Mouse (Mus musculus): ENCODE data around the gene Cd302. TPM values are rescaled to one million over a fixed set of nuclear protein-coding genes. Genes with fewer than 3 reads are reported as not detected.
A peak's percentile ranks its signal among the peaks of the same experiment; 100 is the strongest.

Gene Cd302
- polyA plus RNA-seq, 1 experiment from 2014 or later, result 0.21 TPM

DNA sequence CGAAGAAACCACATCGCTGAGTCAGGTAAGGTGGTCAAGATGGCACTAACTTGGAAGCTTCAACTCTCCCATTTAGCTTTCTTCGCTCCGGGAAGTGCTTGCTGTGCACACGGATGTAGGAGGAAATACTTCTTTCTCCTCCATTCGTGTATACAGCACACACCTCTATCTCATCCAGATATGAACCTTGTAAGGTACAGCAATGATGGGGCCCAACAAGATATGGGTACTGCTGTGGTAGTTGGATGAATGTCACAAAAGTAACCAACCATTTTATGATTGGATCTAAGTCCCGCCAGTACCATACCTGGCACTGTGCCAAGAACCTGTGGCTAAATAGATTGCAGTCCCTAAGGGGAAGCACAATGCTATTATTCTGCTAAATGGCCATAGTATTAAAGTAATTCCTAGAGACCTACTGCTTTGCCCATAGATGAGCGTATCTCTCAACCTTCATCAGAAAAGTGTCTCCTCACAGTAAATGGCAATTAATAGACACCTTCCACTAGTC lies 874 bp upstream of the Cd302 start:
- DNase-seq (ENCODE audit: low read depth, low spot score) (no peak), ATAC-seq (no peak)
- in situ Hi-C loops (cut with MboI; ENCODE audit: low pct_unique_long_range_greater_than_20kb), result no loop called here
- ChIA-PET CTCF (no interaction called here), POLR2A (no interaction called here)
- TF ChIP-seq CTCF (IDR thresholded peaks at IDR 0.05), result no peak
- no peaks in the 10 kb centered on the region for H3K27me3 ChIP-seq

DNA sequence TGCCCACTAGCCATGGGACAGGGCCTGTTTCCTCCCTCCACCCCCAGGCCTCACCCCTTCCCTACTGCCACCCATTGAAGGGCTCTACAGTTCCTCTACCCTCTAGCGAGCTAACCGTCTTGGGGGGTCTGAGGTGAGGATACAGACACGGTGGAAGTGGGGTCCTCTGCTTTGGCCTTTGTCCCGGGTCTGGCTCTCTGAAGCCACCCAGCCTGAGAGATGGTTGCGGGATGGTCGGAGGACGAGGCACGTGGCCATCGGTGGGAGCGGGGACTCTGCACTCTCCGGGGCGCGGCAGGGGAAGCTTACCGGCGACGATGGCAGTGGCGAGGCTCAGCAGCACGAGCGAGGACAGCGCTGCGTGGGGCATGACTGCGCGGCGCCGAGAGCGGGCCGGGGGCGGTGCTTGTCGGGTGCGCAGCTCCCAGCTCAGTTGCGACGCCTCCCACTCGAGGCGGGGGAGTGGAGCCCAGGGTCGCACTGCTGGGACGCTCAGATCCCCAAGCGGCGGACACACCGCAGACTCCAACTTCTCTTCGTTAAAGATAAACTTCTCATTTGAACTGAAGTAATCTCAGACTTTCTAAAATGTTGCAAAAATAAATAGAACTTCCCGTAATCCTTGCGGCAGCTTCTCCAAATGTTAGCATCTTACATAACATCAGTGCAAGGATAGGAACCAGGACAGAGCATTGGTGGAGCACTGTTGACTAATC lies 379 bp downstream of the Cd302 start:
- H3K27me3 ChIP-seq, result no peaks in the 10 kb centered on the region
- ChIA-PET CTCF (no interaction called here), POLR2A (no interaction called here)
- in situ Hi-C loops (cut with MboI; ENCODE audit: low pct_unique_long_range_greater_than_20kb), result no loop called here
- no peak for ATAC-seq
- DNase-seq (ENCODE audit: low read depth, low spot score), result no peak
- TF ChIP-seq CTCF (IDR thresholded peaks at IDR 0.05), result no peak

DNA sequence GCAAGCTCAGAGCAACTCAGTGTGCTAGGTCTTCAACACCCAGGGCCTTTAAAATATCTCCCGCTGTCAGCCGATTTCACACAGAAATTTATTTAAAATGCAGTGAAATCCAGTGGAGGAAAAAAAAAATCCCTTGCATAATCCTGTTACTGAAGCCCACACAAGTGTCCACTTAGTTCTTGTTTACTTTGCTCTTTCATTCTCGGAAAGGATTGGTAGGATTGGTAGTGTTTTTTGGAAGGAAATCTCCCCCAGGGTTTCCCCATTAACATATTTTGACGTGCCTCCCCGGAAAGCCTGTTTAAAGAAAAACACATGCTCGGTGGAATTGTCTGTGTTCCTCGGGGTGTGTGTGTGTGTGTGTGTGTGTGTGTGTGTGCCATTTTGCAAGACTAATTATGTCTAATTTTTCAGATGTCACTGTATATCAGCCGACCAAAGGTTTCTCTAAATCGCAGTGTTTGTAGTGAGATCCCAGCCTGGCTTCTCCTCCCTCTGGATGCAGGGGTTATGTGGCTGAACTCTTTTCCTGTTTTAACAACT lies 1.0 kb downstream of the Cd302 start:
- in situ Hi-C loops (cut with MboI; ENCODE audit: low pct_unique_long_range_greater_than_20kb), result no loop called here
- ChIA-PET CTCF (no interaction called here), POLR2A (no interaction called here)
- DNase-seq (ENCODE audit: low read depth, low spot score) (no peak), ATAC-seq (no peak)
- no peak for TF ChIP-seq CTCF (IDR thresholded peaks at IDR 0.05)
- no peaks in the 10 kb centered on the region for H3K27me3 ChIP-seq

DNA sequence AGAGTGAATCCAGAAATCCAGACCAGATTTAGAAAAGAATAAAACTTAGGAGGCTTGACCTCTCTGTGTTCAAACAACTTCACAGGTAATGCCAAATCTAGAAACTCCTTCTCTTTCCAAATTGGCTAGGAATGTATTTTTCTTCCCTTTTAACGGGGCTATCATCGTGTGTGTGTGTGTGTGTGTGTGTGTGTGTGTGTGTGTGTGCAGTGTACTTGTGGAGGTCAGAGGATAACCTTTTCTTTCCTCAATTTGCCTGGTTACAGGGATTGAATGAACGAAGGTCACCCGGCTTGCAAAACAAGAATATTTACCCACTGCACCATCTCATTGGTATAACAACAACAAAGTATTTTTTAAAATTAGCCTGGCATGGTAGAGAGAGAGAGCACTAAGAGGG lies 1.7 kb downstream of the Cd302 start:
- CTCF ChIA-PET, result no interaction called here
- H3K27me3 ChIP-seq, result no peaks in the 10 kb centered on the region
- no peak for TF ChIP-seq CTCF (IDR thresholded peaks at IDR 0.05)
- no peak for ATAC-seq
- POLR2A ChIA-PET, result no interaction called here
- DNase-seq (ENCODE audit: low read depth, low spot score), result no peak
- in situ Hi-C loops (cut with MboI; ENCODE audit: low pct_unique_long_range_greater_than_20kb), result no loop called here

DNA sequence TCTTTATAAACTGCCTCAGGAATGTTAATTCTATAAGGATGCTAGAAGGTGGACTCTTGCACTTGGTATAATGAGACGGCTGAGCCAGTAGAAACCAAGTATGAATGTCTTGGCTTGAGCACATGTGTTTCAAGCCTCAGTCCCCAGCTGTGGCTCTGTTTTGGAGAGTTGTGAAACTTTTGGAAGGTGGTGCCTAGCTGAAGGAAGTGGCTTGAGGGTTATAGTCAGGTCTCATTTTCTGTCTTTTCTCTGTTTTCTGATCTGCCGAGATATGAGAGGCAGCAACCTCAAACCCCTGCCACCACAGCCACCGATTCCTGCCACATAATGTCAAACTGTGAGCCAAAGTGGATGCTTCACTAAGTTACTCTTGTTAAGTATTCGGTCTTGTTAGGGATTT lies 5.7 kb downstream of the Cd302 start:
- ChIA-PET POLR2A (no interaction called here), CTCF (no interaction called here)
- ATAC-seq (no peak), DNase-seq (ENCODE audit: low read depth, low spot score) (no peak)
- TF ChIP-seq CTCF (IDR thresholded peaks at IDR 0.05), result no peak
- in situ Hi-C loops (cut with MboI; ENCODE audit: low pct_unique_long_range_greater_than_20kb), result no loop called here
- no peaks in the 10 kb centered on the region for H3K27me3 ChIP-seq

DNA sequence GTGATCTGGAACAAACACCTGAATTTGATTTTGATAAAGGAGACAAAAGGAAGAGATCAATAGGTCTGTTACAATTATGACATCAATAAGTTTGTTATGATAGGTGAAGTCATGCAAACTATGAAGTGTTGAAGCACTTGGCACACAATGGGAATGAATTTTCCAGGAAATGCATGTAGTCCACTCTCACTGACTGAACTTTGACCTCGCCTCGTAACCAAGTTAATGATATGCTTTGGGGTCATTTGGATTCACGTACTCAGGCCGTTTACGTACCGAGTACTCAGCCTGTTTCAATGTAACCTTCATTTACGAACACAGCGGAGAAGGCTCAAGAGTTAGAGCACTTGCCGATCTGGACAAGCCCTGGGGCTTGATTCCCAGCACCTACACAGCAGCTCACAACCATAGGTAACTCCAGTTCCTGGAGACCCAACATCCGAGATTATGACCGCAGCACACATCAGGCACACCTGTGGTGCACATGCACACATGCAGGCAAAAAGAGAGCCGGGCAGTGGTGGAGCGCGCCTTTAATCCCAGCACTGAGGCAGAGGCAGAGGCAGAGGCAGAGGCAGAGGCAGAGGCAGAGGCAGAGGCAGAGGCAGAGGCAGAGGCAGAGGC lies 14.3 kb downstream of the Cd302 start:
- in situ Hi-C loops (cut with MboI; ENCODE audit: low pct_unique_long_range_greater_than_20kb), result no loop called here
- no peaks in the 10 kb centered on the region for H3K27me3 ChIP-seq
- DNase-seq (ENCODE audit: low read depth, low spot score) (no peak), ATAC-seq (no peak)
- ChIA-PET POLR2A (no interaction called here), CTCF (no interaction called here)
- no peak for TF ChIP-seq CTCF (IDR thresholded peaks at IDR 0.05)

DNA sequence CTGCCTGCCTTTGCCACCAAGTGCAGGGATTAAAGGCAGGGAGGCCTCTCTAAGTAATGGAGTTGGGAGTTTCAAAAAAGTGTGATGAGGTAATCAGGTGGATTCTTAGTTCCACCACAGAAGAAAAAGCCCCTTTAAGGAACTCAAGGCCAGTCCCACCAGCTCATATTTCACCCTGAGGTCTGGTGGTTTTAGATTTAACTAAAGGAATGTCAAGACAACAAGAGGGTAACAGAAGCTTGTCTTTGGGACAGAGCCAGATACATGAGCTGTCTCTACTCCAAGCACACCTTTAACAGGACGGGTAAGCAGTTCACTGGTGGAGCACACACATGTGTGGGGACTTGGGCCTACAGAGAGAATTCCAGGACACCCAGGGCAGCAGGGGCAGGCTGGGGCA lies 16.7 kb downstream of the Cd302 start:
- no peak for TF ChIP-seq CTCF (IDR thresholded peaks at IDR 0.05)
- DNase-seq (ENCODE audit: low read depth, low spot score) (peak; percentile 50), ATAC-seq (peak; percentile 73)
- in situ Hi-C loops (cut with MboI; ENCODE audit: low pct_unique_long_range_greater_than_20kb), result no loop called here
- CTCF ChIA-PET, result no interaction called here
- no peaks in the 10 kb centered on the region for H3K27me3 ChIP-seq
- POLR2A ChIA-PET, result no interaction called here

DNA sequence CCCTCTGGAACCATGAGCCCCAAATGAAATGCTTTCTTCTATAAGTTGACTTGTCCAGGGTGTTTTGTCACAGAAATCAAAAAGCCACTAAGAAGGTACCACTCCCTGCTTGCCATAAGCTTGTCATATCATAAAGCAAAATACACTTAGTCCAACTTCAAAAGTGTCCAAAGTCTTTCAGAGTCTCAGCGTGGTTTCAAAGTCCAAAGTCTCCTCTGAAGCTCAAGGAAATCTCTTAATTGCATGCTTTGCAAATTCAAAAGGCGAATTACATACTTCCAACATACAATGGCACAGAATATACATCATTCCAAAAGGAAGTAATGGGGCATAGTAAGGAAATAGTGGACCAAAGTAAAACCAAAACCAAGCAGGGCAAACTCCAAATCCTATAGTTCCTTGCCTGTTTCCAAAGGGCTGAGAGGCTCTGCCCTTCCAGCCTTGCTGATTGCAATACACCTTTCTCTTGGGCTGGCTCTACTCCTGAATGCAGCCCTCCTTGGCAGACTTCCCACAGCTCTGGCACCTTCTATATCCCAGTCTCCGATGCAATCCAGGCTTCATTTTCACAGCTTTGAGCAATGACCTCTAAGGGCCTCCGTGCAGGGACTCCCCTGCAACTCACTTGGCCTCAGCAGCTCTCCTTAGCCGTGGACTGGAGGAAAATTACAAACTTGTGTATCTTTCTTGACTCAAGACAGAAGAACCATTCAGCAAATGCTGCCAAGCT lies 23.5 kb downstream of the Cd302 start:
- POLR2A ChIA-PET, result no interaction called here
- no peak for TF ChIP-seq CTCF (IDR thresholded peaks at IDR 0.05)
- H3K27me3 ChIP-seq, result no peaks in the 10 kb centered on the region
- ATAC-seq, result no peak
- CTCF ChIA-PET, result interaction anchor here (3.5 kb wide), 1 partner anchor 11 kb away, joined by 8 read pairs; no protein-coding TSS in a partner anchor
- in situ Hi-C loops (cut with MboI; ENCODE audit: low pct_unique_long_range_greater_than_20kb), result no loop called here
- DNase-seq (ENCODE audit: low read depth, low spot score), result no peak

DNA sequence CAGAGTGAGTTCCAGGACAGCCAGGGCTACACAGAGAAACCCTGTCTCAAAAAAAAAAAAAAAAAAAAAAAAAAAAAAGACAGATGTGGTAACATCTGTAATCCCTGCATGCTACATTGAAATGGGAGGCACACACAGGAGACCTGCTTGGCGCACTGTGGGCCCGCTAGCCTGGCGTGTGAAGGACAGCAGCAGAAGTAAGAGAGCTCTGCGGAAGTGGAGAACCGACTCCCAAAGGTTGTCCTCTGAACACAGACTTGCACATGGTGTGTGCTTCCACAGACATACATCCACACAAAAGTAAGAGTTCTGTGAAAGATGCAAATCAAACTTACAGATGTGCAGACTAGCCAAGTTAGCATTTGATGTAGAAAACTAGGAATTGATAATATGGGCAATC lies 25.1 kb downstream of the Cd302 start:
- ATAC-seq (no peak), DNase-seq (ENCODE audit: low read depth, low spot score) (no peak)
- no peaks in the 10 kb centered on the region for H3K27me3 ChIP-seq
- TF ChIP-seq CTCF (IDR thresholded peaks at IDR 0.05), result no peak
- CTCF ChIA-PET, result no interaction called here
- in situ Hi-C loops (cut with MboI; ENCODE audit: low pct_unique_long_range_greater_than_20kb), result no loop called here
- POLR2A ChIA-PET, result no interaction called here

DNA sequence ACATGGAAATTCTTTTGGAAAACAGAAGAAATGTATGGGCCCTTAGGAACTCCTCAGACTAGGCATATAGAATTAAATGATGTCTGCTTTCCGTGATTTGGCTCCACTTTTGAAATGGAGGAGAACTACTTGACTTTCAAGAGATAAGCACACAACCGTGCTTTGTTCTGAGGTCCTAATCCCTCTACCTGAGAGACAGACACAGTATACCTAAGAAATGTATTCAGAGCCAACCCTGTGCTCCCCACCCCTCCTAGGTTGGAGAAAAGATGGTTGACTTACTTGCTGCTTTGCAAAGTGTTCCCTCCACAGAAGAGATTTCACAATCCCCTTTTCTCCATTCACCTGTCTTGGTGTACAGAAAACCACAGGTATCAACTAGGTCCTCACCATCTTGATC lies 27.5 kb downstream of the Cd302 start:
- POLR2A ChIA-PET, result no interaction called here
- in situ Hi-C loops (cut with MboI; ENCODE audit: low pct_unique_long_range_greater_than_20kb), result no loop called here
- no peak for ATAC-seq
- CTCF ChIA-PET, result no interaction called here
- DNase-seq (ENCODE audit: low read depth, low spot score), result no peak
- TF ChIP-seq CTCF (IDR thresholded peaks at IDR 0.05), result no peak
- H3K27me3 ChIP-seq, result no peaks in the 10 kb centered on the region

DNA sequence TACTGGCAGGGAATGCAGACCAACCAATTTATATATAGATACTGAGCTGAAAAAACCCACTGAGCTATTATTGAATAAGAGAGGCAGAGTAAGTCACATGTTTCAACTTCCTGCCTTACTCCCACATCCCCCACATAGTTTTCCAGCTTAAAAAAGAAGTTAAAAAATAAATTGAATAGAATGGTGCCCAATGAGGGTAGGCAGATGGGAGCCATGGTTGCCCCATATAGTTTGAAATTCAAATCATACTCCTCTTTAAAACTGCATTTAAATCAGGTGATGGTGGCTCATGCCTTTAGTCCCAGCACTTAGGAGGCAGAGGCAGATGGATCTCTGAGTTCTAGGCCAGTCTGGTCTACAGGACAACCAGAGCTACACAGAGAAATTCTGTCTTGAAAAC lies 30.8 kb downstream of the Cd302 start:
- no peak for ATAC-seq
- no peak for TF ChIP-seq CTCF (IDR thresholded peaks at IDR 0.05)
- POLR2A ChIA-PET, result no interaction called here
- no peaks in the 10 kb centered on the region for H3K27me3 ChIP-seq
- in situ Hi-C loops (cut with MboI; ENCODE audit: low pct_unique_long_range_greater_than_20kb), result no loop called here
- CTCF ChIA-PET, result interaction anchor here (1.6 kb wide), 1 partner anchor 11 kb away, joined by 4 read pairs; no protein-coding TSS in a partner anchor
- no peak for DNase-seq (ENCODE audit: low read depth, low spot score)
